Mouse (Mus musculus) ovary, adult 18-20 months (tissue): Measurements from ENCODE around the gene Dst.
A peak's percentile ranks its signal among the peaks of the same experiment; 100 is the strongest.

ENCODE experiments used
- DNase-seq: peaks from one replicate; pipeline ENCODE4 v3.0.0; 2022; ENCODE audit warnings: low spot score, mixed read lengths

Dst gene

DNA sequence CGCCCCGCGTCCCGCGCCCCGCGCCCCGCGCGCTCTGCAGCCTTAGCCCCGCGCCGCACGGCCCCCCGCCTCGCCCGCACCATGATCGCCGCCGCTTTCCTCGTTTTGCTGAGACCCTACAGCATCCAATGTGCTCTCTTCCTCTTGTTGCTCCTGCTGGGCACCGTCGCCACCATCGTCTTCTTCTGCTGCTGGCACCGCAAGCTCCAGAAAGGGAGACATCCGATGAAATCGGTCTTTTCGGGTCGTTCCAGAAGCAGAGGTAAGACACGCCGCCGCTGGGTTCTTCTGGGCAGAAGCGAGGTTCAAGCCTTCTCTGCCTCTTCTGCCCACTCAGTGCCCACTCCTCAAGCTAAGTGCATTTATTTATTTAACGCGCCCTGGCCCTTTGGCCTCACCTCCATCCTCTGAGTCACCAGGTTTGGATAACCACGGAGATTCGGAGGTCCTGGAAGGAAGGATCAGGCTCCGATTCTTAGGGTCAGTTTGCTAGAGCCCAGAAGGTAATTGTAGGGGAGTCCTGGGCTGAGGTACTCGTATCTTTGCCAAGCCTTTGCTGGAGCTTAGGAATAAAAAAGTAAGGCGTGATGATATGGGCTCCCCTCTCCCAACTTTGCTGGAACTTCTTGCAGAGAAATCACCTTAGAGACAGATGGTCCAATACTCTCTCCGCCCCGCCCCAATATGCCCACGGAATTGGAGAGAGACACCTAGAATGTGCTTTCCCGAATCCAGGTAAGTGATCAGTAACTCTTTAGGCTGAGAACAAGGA, at the start of gene Dst:
Gene Dst (plus strand): TSS at position 35 of the 772 bp plus-strand sequence.
- no peak for DNase-seq

DNA sequence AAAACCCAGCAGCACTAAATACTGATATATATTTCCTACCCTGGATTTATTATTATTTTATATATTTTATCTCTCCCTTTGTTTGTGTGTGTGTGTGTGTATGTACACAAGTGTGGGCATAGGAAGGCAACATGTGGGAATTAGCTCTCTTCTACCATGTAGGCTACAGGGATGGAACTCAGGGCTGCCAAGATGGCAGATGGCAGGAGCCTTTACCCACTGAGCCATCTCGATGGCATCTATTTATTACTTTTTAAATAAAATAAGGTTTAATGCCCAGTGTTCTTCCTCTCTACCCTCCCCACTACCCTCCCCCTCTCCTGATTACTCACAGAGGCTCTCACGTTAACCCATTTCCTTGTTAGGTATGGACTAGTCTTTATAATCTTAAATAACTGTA, 39.0 kb upstream of the Dst start:
- DNase-seq = no peak

DNA sequence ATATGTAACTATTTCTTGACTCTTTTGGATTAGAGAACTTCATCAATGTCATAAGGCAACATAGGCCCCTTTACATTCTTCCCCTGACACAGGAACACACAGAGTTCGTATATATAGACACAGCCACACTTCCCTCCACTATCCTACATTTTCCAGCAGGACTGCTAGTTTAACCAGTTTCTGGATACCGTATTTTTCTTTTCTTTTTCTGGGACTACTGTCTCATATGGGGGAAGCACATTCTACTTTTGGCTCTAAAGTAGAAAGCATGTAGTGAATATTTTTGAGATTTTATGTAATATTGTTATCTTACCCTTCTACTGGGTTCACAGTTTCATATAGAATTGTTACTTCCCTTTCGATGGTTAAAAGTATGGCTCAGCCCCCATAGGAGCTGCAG, 38.6 kb upstream of the Dst start:
- DNase-seq = no peak

DNA sequence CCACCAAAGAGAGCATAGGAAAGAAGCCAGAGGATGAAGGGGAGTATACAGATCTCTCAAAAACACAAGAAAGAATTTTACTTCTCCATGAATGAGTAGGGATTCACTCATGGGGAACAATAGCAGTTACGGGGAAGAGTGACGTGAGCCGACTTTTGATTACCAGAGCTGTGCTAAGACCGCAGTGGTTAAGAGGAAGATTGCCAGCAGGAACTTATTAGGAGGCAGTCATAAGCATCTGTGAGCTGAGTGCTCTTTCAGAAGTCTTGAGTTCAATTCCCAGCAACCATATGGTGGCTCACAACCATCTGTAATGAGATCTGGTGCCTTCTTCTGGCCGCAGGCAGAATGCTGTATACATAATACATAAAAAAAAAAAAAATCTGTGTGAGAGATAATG, 34.5 kb upstream of the Dst start:
- no peak for DNase-seq

DNA sequence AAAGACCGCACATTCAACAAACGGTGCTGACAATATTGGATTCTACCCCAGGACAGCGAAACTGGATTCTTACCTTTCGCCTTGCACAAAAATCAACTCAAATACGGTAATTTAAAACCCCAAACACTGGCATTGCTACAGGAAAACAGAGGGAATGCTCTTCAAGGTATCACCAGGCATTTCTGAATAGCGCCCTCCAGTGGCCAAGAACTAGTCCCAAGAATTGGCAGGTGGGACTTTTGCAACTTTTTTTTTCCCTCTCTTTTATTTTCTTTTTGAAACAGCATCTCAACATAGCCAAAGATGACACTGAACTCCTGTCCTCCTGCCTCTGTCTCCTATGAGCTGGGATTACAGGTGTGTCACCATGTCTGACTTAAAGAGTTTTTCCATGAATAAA, 32.3 kb upstream of the Dst start:
- DNase-seq = no peak

DNA sequence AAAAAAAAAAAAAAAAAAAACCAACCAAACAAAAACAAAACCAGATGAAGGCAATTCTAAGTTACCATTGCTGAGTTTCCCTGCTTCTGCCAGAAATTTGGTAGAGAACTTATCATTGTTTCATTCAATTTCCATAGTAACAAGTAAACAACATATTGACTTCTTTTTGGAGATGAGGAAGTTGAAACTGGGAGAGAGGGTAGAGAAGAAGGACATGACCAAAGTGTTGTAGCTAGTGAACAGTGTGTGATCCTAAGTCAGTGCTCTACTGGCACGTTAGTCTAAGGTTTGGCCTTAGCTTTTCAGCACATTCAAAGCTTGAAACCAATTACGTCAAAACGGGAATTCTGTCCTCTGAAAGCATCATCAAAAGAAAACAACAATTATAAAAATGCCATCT, 31.6 kb upstream of the Dst start:
- no peak for DNase-seq

DNA sequence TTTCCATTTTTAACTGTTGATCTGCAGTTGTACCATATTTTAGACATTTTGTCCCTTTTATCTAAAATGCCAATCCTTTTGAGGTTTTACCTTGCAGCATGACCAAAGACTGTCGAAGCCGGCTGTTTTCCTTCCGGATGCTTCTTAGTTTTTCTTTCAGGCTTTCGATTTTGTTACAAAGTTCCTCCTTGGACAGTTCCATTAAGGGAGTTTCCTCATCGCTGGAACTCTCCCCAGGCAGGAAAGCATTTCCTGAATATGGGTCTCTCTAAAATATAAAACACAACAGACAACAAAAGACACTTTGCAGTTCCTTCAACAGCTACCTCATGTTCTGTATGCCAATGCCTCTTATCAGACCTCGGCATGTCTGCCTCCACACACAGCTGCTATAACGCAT, 29.9 kb upstream of the Dst start:
- DNase-seq = no peak

DNA sequence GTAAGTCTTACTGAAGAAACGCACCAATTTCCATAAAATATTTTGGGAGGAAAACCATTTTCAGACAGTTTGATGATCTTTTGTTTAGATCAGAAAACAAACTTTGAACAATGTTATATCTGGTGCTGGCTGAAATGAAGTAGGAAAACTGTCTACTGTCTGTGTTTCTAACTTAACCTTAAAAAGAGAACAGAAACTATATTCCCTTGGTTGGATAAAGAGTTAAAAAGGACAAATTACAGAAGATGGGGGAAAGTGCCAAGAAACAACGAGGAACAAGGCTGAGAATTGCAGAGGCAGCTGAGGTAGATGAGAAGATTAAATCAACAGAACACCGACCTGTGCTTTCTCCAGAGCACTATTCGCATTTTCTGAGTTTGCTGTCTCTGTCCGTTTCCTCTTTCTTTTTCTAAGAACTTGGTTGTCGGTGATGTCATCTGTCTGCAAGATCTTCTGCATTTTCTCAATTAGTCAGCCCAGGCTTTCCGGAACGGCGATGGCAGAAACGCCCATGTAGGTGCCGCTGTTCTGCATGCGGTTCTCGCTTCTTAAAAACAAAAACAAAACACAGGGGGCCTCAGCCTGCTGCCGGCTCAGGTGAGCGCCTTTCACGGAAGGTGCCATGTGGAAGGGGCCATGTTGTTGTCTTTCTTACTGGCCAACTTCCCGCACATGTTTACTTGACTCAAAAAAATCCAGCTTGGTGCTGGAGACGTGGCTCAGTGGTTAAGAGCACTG, 24.8 kb upstream of the Dst start:
- no peak for DNase-seq

DNA sequence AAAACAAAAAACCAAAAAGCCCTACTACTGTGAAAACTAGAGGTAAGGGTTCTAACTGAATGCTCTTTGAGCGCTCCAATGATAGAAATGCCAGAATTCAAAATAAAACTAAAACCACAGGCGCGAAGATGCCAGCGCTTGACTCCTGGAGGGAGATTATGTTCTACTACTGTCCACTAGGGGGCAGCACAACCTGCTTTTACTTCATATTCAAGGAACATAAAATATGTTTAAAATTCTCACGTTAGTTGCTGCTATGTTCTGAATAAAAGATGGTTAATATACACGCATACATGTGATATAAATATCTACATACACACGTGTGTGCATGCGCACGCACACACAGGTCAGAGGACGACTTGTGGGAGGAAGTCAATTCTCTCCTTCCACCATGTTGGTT, 15.2 kb upstream of the Dst start:
- no peak for DNase-seq

DNA sequence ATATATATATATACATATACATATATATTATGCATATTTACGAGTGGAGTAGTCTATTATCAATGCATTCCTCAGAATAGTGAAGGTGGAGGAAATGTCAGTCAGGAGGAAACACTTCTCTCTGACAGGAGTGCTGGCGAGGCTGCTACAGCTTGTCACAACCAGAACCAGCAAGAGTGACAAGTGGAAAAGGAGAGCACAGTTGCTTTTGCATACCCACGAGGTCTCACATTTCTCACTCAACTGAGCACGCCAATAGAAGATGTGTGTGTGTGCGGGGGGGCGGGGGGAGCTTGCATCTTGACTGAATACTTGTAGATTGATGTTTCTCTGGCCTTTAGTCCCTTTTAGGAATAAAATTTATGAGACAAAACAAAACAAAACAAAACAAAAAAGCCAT, 11.9 kb upstream of the Dst start:
- no peak for DNase-seq

DNA sequence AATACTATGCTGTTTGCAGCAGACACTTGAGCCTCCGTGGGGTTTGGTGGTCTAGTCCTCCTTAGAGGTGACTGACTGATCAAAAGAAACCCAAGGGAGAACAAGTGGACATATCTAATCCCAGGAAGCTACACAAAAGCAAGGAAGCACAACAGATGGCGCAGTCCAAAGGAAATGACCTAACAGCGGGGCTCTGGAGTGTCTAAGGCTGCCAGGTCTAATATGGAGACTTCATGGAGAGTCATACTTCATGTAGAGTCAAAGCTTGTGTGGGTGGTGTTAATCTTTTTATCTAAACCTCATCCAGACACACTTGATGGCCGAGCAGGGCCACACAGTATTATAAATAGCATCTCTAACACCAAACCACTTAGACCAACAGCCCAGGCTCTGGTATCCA, 11.4 kb upstream of the Dst start:
- no peak for DNase-seq

DNA sequence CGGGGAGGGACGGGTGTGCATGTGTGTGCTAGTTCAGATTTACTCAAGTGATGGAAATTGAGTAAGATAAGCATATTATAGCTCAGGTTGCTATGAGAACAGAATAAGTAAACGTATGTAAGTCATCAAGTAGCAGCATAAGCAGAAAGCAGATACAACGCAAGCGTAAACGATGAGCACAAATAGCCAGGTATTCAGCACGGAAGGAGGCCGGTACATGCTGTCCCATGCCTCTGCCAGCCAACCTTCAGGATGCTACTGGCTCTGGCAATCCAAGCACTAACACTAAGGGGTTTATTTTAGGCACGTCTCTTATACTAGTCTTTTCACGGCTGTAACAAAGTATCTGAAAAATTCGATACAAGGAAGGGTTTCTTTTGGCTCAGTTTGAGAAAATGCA, 10.6 kb upstream of the Dst start:
- DNase-seq = no peak

DNA sequence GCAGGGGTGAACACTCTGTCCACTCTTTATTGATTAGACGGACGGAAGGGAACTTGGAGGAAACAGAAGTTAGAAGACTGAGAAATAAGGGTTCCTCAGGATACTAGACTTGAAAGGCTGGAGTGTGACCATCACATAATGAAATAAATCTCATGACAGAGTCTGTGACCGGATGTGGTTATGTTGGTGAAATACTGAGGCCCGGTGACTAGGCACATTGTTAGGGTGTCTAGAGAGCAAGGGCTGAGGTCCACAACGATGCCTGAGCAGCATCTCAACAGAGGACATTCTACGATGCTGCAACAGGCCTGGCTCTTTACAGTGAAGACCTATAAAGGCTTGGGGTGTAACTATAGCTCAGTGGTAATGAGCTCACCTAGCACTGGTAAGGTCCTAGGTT, 9.7 kb upstream of the Dst start:
- no peak for DNase-seq

DNA sequence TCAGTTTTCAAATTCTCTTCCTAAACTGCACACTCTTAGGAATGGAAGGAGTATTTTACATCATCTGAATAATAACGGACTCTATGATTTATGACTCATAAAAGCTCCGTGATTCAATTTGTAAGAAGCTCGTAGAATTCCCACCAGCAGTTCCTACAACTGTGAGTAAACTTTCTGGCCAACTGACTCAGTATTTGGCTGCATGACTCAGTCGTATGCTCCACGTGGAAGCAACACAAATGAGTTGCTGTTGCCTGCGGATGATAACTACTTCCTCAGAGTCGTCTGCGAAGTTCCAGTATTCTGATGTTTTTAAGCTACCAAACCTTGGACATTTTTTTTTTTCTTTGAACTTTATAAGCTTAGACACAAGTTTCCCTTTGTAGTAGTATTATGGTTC, 7.8 kb upstream of the Dst start:
- DNase-seq = no peak

DNA sequence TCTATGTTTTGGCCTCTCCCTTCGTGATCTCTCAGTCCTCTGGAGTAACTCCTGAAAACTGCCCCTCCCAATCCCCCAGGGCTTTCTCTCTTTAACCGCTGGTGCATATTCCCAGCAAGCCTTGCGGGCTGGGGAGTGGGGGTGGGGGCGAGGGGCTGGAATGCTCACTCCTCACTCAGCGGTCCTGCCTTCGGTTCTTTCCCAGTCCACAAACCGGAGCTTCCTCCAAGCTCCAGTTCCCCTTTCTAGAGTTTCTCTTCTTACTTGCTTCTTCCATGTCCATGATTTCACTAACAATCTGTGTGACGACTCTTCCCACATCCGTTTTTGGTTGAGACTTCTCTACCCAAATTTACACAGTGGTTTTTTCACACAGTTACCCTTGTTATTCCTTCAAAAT, 4.4 kb upstream of the Dst start:
- no peak for DNase-seq

DNA sequence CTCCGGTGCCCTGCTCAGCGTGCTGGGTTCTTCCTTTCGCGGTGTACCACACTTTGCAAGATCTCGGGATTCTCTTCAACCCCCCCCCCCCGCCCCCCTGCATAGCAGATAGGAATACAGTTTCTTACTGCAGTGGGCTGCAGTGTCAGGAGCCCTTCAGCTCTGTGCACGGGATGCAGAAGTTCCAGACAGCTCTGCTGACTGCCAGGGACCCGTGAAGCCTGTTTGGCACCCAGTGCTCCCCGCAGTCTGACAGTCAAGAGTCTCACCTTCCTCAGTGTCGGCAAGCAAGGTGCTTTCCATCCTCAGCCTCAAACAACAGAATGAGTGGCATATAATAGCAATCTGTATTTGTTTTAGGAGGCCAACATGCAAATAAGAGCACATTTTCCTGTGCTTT, 1.8 kb upstream of the Dst start:
- no peak for DNase-seq

DNA sequence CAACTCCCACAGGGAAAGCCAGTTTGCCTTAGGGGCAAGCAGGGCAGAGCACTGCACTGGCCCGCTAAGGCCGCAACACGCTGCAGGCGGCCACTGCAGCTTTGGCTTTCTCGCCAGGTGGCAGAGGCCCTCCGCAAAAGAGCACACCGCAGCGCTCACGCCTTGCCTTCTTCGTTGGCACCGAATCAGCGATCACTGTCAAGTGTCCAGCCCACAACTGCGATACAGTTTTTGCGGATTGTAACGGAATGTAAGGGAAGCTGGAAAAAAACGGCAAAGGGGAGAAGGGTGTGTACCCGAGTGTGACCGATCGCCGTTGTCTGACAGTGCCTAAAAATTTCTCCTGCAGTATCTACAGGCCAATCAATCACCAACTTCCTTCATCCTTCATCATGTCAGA, 1.1 kb upstream of the Dst start:
- DNase-seq = no peak

DNA sequence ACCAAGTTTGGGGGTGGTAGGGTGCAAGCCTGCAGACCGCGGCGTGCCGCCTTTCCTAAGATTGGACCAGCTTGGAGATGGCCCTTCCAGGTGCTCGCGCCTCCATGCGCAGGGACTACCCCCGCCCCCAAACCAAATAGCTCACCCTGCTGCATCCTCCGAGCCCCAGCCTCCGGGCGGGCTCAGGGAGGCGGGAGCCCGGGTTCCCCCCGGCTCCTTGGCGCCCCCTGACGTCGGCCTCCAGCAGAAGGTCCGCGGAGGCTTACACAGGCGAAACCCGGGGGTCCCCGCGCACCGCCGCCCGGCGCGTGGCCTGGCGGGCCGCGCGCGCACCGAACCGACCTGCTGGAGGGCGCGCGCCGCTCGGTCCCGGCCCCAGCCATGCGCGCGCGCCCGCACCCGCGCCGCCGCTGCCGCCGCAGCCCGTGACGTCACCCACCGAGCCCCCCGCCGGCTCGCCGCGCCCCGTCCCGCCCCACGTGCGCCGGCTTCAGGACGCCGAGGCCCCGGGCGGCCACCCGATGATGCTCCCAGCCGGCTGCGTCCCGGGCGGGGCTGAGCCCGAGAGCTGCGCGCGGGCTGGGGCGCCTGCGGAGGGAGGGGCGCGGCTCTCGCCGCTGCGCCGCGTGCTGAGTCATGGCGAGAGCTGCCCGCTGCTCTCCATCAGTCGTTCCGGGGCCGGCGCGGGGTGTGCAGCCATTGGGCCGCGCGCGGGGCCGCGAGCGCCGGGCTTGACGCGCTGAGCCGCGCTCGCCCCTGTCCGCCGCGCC, 419 bp upstream of the Dst start, which contains the start of gene Bend6:
Gene Bend6 (minus strand): TSS at position 396 of the 770 bp plus-strand sequence.
- DNase-seq = peak; percentile 46

DNA sequence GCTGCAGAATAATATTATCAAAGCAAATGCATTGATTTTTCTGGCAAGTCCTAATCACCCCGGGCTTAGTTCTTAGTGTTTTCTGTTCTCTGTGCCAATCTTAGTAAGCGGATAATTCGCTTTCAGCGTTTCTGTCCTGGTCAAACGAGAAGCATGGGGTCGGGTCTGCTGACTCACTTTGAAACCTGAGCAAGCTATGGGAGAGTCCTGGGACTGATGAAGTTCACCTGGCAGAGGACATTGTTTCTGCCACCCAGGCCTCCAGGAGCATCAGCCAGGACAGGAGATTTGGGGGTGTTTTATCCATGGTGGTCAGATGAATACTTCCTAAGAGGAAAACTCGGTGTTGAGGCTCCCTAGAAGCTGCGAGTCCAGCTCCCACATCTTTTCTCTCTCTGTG, 3.6 kb downstream of the Dst start:
- no peak for DNase-seq

DNA sequence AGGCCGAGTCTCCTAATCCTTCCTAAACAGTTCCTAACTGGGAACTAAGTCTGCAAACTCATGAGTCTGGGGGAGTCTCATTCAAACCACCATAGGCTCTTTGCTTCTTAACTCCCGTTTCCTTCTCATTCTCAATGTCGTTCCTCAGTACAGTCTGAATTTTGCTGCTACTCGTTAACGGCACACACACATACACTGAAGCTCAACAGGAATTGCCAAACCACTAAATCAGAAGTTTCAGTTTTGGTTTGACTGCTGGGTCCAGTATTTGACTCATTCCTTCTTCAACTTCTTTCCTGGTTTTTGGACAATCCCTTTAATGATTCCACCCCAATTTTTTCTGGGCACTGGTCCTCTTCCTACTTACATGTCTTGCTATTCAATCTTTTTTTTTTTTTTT, 8.5 kb downstream of the Dst start:
- DNase-seq = no peak

DNA sequence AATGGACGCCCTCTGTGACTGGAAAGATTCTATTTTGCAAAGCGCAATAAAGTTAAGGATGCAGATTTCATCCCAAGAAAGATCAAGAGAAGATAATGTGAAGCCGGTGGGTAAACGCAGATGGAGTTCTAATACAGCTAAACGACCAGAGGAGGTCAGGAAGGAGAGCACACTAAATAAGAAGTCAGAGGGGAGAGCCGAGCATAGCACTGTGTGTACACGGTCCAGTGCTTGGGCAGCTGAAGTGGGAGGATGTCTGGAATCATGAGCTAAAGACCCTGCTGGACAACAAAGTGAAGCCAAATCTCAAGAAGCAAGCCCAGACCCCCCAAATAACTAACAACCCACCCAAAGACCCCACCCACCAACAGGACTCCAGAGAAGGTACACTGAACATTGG, 14.9 kb downstream of the Dst start:
- DNase-seq = no peak

DNA sequence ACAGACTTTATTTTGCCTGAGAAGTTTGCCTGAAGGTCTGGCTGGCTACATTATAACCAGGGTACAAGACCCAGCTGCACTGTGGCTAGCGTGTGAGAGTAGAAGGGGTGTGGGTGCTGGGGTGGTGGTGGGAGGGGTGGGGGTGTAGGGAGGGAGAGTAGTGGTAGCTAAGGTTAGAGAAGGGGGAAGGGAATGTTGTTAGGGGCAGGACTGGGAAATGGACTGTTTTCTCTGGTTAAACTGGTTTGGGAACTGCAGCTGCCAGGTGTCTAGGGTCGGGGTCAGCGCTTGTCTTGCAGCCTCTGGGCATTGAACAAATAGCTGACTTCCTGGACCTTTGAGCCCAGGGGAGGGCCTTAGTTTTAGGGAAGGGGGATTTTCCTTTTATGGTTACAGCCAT, 17.3 kb downstream of the Dst start:
- DNase-seq = no peak

DNA sequence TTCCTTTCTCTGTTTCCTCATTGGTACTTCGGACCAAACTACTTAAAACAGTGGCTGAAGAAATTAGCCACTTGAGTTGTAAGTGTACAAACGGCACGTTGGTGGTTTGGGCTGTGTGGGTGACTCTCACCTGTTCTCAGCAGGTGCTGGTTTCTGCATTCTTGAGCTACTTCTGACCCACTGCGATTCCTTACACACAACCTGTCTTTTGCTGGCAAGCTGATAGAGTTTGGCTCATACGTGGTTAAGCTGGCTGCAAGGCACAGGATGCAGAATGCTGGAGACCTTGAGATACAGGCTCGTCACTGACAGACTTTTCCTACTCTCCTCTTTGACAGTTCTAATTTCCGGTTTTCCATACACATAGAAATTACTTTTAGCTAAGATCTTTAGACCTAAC, 19.4 kb downstream of the Dst start:
- DNase-seq = no peak
